Mouse (Mus musculus) thymus, adult 18-20 months (tissue): ENCODE results near the gene Gm45194.

Experiments used
- DNase-seq, 2 experiments: peaks; one replicate each; pipeline ENCODE4 v3.0.0; 2022; ENCODE audit warnings: mixed read lengths in 2 of 2

The Gm45194 gene

DNA sequence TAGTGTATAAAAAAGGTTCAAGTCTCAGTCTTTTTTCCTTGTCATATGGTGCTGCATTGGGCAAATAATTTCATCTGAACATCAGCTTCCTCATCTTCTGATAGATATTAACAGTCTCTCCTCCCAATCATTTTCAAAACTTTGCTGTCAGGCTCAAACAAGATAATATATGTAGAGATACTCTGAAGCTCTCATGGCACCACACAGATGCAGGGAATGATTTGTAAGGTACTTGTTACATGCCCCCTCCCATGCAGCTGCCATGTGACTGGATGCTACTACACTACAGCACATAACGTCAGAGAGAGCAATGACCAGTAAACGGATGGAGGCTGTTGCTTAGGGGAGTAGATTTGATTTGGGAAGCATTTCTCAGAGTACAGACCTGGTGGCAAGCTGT, at the start of gene Gm45194:
TSS of gene Gm45194 (plus strand) at position 301 of the 400 bp plus-strand sequence.
- no peak for DNase-seq

DNA sequence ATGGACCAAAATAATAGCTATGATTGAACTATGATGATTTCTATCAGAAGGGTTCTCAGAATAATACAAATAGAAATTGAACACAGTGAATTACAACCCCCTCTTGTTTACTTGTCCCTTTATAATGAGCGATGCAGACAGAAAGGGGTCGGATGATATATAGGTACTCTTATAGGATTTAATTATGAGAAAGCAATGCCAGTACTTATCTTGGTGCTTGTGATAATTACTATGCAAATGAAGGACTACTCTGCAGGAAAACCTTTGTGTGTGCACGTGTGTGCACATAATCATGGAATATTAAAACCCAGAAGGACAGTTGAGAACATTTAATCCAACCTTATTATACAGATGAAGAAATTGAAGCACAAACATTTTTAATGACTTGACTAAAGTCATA, 35.3 kb upstream of the Gm45194 start:
- no peak for DNase-seq

DNA sequence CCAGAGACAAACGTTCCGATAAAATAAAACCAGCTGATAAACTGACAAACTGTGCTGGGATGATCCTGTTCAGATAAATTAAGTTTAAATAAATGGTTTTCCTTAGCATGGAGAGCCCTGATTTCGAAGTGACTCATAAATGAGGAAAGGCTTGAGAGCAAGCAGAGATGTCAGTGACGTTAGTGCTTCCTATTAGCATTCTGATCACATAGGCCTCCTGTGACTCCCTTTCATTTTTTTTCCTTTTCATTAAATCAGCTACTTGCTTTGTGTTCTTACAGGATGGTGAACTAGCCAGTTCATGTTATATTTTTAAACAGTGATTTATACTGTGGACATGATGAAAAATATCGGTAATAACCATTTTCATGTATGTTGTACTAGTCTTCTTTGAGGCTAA, 9.9 kb upstream of the Gm45194 start:
- DNase-seq = no peak

DNA sequence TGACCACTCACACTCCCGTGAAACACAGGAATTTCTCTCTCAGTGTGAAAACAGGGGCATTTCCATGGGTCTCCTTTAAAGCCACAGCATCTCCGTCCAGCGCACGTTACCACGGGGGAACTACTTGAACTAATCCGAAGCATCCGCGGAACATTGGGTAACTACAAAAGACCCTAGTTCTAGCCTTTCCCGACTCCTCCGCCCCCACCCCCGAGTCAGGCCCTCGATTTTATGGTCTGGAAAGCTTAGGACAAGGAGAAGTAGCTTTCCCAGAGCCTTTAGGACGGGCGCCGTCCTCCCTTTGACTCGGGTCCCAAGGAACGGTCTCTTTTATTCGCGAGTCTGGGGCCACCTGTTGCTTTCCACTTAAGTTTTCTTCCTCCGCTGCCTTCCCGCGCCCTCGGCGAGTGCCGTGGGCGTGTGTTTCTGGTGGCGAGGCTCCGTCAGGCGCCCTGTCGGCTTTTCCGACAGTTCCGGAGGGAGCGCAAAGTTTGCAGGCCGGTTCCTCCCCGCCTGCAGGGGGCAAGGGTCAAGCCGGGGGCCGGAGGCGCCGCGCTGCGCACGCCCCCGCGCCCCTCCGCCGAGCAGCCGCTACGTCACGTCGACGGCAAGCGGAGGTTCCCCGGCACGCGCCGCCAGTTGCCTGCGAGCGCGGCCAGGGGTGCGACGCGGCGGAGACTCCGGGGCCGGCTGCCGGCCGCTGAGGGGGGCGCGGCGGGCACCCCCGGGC, 3.3 kb downstream of the Gm45194 start:
- no peak for DNase-seq

DNA sequence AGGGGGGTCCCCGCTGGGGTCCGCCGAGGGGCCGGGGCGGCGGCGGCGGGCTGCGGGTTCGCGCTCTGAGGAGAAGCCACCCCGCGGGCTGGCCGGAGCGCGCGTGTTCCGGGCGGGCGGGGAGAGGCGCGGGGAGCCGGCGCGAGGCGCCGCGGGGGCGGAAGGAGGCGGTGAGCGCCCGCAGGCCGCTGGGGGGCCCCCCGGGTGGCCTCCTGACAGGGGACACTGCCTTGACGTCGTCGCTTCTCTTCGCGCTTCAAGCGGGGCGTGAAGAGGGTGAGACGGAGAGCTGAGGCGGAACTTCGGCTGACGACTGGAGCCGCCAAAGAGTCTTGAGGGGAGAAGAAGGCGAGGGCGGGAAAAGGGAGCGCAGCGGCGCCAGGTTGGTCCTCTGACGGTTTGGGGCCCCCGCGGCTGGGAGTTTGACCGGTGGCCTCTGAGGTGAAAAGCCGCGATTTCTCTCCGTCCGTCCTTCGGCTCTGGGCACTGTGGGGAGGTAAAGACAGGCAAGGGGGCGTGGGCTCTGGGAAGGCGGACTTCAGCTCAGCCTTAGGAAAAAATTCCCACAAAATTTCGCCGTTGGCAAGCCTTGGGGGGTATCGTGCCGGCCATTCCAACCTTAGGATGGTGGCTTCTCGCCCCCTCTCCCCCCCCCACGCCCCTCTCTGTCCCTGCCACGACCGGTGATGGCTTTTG, 4.0 kb downstream of the Gm45194 start:
- no peak for DNase-seq

DNA sequence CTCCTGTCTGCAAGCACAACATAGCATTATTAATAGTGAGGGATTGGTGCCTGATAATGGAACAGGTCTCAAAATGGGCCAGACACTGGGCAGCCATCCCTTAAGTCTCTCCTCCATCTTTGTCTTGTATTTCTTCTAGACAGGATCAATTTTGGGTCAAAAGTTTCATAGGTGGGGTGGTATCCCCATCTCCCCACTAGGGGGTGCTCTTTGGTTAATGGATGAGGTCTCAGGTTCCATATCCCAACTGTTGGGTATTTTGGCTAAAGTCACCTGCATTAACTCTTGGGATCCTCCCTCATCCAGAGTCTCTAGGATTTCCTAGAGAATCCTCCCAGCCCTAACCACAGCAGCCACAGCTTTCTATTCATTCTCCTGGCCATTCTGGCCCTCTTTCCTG, 26.2 kb downstream of the Gm45194 start:
- DNase-seq = no peak

DNA sequence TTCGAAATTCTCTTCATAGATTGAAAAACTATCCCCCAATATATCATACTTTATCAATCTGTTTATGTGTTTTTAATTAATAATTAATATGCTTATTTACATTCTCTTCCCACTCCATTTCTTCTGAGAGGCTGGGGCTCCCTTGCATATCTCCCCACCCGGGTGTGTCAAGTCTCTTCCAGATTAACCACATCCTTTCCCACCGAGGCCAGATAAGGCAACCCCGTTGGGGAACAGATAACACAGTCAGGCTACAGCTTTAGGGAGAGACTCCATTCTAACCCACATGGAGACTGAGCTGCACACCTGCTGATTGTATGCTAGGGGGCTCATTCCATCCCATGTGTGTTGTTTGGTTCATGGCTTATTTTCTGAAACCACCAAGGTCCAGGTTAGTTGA, 69.7 kb downstream of the Gm45194 start:
- no peak for DNase-seq

DNA sequence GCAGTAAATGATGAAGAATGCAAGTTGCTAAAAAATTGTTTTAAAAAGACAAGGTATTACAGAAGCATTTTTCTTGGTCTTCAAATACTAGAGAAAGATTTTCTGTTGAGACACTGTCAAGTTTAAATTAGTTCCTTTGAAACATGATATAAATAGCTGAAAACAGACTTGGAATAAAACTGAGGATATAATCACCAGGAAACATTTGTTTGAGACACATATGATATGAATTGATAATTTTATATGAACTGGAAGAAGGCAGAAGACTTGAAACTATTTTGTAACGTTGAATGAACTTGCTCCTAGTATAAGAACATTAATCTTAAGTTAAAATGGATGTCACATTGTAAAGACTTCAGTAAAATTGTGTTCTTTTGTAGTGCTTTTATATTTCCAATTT, 108.5 kb downstream of the Gm45194 start:
- no peak for DNase-seq

DNA sequence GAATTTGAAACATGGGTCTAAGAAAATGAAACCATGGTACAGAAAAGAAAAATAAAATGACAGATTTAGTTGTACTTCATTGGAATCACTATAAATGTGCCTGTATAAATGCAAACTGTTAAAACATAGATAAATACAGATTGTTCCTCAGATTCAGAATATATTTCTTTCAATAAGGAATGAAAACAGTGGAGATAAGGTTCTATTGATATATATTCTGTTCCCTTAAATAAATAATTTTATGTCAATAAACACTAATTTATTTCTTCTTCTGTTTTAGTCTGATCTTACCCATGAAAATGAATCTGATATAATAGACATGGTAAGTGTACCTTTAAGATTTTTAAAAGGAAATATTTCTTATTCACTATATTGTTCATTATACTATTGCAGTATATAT, 119.5 kb downstream of the Gm45194 start, which contains the start of gene Tex16:
TSS of gene Tex16 (plus strand) at position 301 of the 400 bp plus-strand sequence.
- DNase-seq = no peak

DNA sequence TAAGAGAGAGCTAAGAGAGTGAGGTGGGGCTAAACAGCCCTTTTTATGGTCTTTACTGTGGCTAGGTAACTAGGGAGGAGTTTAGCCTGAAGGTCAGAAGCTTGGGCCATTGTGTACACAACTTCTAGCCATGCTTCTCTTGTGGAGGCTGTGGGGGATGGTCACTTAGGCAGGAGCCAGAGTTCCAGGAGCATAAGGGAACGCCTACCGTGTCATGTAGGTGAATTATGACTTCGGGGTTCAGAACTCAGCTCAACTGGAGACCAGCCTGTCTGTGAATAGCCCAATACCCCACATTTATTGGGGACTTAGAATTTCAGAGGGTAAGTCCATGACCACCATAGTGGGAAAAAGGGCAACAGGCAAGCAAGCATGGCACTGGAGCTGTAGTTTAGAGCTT, 347.6 kb downstream of the Gm45194 start, which contains the start of gene 4933403O08Rik:
TSS of gene 4933403O08Rik (plus strand) at position 301 of the 400 bp plus-strand sequence.
- DNase-seq = no peak

DNA sequence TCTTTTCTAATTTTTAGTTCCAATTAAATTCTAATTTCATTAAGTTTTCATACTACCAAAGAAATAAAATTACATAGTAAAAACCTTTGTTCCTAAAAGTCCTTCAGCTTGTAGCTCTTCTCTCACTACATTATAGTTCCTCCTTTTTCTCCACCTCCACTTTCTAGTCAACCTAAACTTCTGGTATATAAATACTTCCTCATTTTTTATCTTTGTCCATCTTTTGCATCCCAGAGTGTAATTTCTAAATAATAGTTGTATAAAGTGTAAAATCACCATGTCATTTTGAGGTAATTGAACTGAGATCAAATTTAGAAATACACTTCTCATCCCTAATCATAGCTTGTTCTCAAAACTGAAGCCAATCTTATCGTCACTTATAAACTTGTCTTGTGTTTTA, 351.7 kb downstream of the Gm45194 start:
- no peak for DNase-seq

DNA sequence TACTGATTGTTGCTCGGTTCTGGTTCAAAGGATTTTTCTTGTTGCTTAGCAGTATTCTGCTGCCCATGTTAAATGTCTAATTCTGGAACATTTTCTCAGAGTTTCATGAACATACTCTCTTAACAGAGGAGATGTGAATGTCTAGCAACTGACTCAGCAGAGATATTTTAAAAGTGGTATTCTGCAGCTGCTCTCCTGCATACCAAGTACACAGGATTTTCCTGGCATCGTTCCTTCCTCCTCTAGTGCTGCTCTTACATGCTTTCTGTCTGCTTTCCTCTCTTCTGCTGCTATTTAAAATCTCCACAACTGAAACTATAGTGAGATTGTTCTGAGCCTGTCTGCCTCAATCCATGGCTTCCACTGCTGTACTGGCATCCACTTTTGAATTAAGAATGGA, 364.3 kb downstream of the Gm45194 start:
- DNase-seq = no peak

DNA sequence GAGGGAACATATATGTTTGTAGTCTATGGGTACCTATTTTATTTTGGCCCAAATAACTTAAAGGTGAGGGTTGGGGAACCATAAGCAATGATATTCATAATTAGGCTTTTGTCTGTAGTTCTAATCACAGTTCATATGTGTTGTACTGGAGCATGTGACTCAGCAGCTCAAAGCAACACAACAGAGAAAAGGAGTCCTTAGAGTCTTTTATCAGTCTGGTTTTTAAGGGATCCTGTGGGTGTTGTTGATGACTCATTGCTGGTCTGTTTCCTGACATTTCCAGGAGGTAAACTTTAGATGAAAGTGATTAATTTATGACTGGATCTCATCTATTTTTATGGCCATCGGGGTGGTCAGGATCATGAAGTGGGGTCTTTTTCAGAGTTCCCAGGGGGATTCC, 382.4 kb downstream of the Gm45194 start:
- no peak for DNase-seq
